Mouse (Mus musculus) liver, adult 2 months (tissue): ENCODE results near the gene Kirrel2.

Source experiments
- CTCF ChIP-seq: fragments of 200-500 bp; IDR thresholded peaks from 2 replicates; pipeline ENCODE4 v1.5.1; 2011; ENCODE audit warnings: low read depth, low read length, control low read depth
- POLR2A ChIP-seq: fragments of 200-500 bp; IDR thresholded peaks from 2 replicates; pipeline ENCODE4 v1.6.1; 2011; ENCODE audit warnings: low read length, control low read depth; ENCODE audit not compliant: insufficient read depth; ENCODE audit errors: extremely low read depth

DNA sequence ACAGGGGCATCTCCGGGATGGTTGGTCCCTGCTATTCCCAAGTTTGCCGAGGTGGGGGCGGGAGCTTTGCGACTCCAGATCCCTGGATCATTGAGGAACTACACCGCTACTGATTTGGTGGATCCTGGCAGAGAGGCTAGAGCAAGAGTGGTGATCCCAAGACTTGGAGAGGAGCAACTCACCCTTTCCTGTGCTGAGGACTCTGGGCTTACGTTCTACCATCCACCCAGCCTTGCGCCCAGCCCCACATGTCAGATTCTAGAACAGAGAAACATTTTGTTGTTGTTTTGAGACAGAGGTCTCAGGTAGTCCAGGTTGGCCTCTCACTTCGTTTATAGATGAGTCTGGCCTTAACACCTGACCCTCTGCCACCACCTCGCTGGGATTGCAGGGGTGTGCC, 34.9 kb downstream of the Kirrel2 start:
- TF ChIP-seq POLR2A (no peak), CTCF (no peak)
